Mouse (Mus musculus): Measurements from ENCODE around the gene Phf20. TPM values are rescaled to one million over a fixed set of nuclear protein-coding genes. Genes with fewer than 3 reads are reported as not detected.

Phf20 gene
- total and polyA plus RNA-seq, 2 experiments = 2.9 to 6.2 TPM

- no peak for TF ChIP-seq CTCF (IDR thresholded peaks at IDR 0.05; ENCODE audit: low read depth, low read length)
- no peak for TF ChIP-seq POLR2A (IDR thresholded peaks at IDR 0.05; ENCODE audit: extremely low read depth, insufficient read depth, low read length)
- 0 out of 2 replicates have a peak, but pooled peaks cover under 1% of the 10 kb centered on the region for H3K4me1 ChIP-seq (ENCODE audit: control insufficient read depth, insufficient read depth, low read length)
- H3K27ac ChIP-seq (replicated peaks; ENCODE audit: insufficient read depth, low read depth, low read length) = peak overlapping the region; percentile 84
- H3K79me2 ChIP-seq (ENCODE audit: control insufficient read depth, insufficient read depth, low read length) = peaks cover 2% of the 10 kb centered on the region; the same call in 1 of the 2 replicates
- DNase-seq (ENCODE audit: extremely low read depth, low read depth, low spot score) = peak; percentile 25
- H3K9ac ChIP-seq (ENCODE audit: low read depth, low read length) = no peak overlapping the region
- WGBS = 65% methylated on average over 11 of the region's 11 CpGs
- H3K36me3 ChIP-seq (ENCODE audit: control insufficient read depth, insufficient read depth, low read length) = peaks cover 9% of the 10 kb centered on the region
- no peaks in the 10 kb centered on the region for H3K27me3 ChIP-seq (ENCODE audit: control insufficient read depth, insufficient read depth, low read length)
- no peak overlapping the region for H3K4me3 ChIP-seq (ENCODE audit: insufficient read depth, low read depth, low read length)
These were observed 61.9 kb downstream of the Phf20 start for GRCm38 (mm10) chr2:156257922-156258761.

GRCm38 (mm10) chr2:156260968-156261367, 64.7 kb downstream of the Phf20 start:
- Histone ChIP-seq H3K27ac (replicated peaks; ENCODE audit: insufficient read depth, low read depth, low read length) (no peak overlapping the region), H3K4me3 (ENCODE audit: insufficient read depth, low read depth, low read length) (no peak overlapping the region), H3K9ac (ENCODE audit: low read depth, low read length) (no peak overlapping the region), H3K36me3 (ENCODE audit: control insufficient read depth, insufficient read depth, low read length) (peaks cover 5% of the 10 kb centered on the region; the same call in 1 of the 2 replicates), H3K79me2 (ENCODE audit: control insufficient read depth, insufficient read depth, low read length) (peaks cover 2% of the 10 kb centered on the region; the same call in 1 of the 2 replicates), H3K4me1 (ENCODE audit: control insufficient read depth, insufficient read depth, low read length) (no peaks in the 10 kb centered on the region), H3K27me3 (ENCODE audit: control insufficient read depth, insufficient read depth, low read length) (no peaks in the 10 kb centered on the region)
- DNase-seq (ENCODE audit: extremely low read depth, low read depth, low spot score) = peak; percentile 16
- TF ChIP-seq CTCF (IDR thresholded peaks at IDR 0.05; ENCODE audit: low read depth, low read length) (peak; percentile 31; the same call in 1 of the 2 replicates), POLR2A (IDR thresholded peaks at IDR 0.05; ENCODE audit: extremely low read depth, insufficient read depth, low read length) (no peak)
- WGBS = 91% methylated on average over 2 of the region's 2 CpGs

GRCm38 (mm10) chr2:156263204-156263893, 67.1 kb downstream of the Phf20 start:
- peaks cover 4% of the 10 kb centered on the region; the same call in 1 of the 2 replicates for H3K36me3 ChIP-seq (ENCODE audit: control insufficient read depth, insufficient read depth, low read length)
- no peak for DNase-seq (ENCODE audit: extremely low read depth, low read depth, low spot score)
- no peak overlapping the region for H3K4me3 ChIP-seq (ENCODE audit: insufficient read depth, low read depth, low read length)
- H3K27ac ChIP-seq (replicated peaks; ENCODE audit: insufficient read depth, low read depth, low read length) = no peak overlapping the region
- 90% methylated on average over 4 of the region's 4 CpGs for WGBS
- H3K27me3 ChIP-seq (ENCODE audit: control insufficient read depth, insufficient read depth, low read length) = no peaks in the 10 kb centered on the region
- no peak overlapping the region for H3K9ac ChIP-seq (ENCODE audit: low read depth, low read length)
- no peak for TF ChIP-seq CTCF (IDR thresholded peaks at IDR 0.05; ENCODE audit: low read depth, low read length)
- TF ChIP-seq POLR2A (IDR thresholded peaks at IDR 0.05; ENCODE audit: extremely low read depth, insufficient read depth, low read length) = no peak
- H3K79me2 ChIP-seq (ENCODE audit: control insufficient read depth, insufficient read depth, low read length) = peaks cover 2% of the 10 kb centered on the region; the same call in 1 of the 2 replicates
- H3K4me1 ChIP-seq (ENCODE audit: control insufficient read depth, insufficient read depth, low read length) = no peaks in the 10 kb centered on the region

DNA sequence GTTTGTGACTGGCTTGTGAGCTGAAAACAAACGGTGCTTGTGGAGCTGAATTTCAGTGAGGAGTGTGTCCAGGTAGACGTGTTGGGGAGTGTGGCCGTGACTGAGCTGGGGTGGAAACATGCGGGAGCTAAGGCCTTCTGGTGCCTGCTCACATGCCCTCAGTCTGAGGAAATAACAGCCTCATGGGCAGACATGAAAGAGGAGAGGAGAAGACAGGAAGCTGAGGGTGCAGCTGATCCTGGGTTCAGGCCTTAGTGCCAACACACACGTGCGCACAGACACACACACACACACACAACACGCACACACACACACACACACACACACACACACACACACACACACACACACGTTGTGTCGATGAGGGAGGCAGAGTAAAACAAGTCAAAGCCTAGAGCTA, 71.4 kb downstream of the Phf20 start:
- whole genome bisulfite sequencing = 94% methylated on average over 9 of the region's 9 CpGs
- TF ChIP-seq CTCF (IDR thresholded peaks at IDR 0.05; ENCODE audit: low read depth, low read length) (no peak), POLR2A (IDR thresholded peaks at IDR 0.05; ENCODE audit: extremely low read depth, insufficient read depth, low read length) (no peak)
- Histone ChIP-seq H3K27ac (replicated peaks; ENCODE audit: insufficient read depth, low read depth, low read length) (no peak overlapping the region), H3K79me2 (ENCODE audit: control insufficient read depth, insufficient read depth, low read length) (no peaks in the 10 kb centered on the region), H3K4me3 (ENCODE audit: insufficient read depth, low read depth, low read length) (no peak overlapping the region), H3K36me3 (ENCODE audit: control insufficient read depth, insufficient read depth, low read length) (peaks cover 14% of the 10 kb centered on the region), H3K4me1 (ENCODE audit: control insufficient read depth, insufficient read depth, low read length) (no peaks in the 10 kb centered on the region), H3K27me3 (ENCODE audit: control insufficient read depth, insufficient read depth, low read length) (no peaks in the 10 kb centered on the region), H3K9ac (ENCODE audit: low read depth, low read length) (no peak overlapping the region)
- DNase-seq (ENCODE audit: extremely low read depth, low read depth, low spot score) = no peak

DNA sequence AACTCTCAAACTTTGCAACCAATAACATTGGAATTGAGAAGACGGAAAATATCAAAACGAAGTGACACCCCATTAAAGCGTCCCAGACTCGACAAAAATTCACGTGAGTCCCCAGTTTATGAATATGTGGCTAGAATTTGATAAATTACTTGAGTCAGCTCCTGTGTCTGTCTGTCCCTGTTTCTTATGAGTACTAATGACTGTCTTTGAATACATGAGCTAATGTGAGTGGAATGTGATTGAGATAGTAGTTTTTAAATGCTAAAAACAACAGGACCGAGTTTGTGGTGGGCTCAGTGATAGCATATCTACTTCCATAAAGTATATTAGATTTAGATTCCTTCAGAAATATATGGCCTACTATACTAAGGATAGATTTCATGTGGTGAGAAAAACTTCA, 76.3 kb downstream of the Phf20 start:
- no peaks in the 10 kb centered on the region for H3K27me3 ChIP-seq (ENCODE audit: control insufficient read depth, insufficient read depth, low read length)
- no peak overlapping the region for H3K4me3 ChIP-seq (ENCODE audit: insufficient read depth, low read depth, low read length)
- H3K27ac ChIP-seq (replicated peaks; ENCODE audit: insufficient read depth, low read depth, low read length) = no peak overlapping the region
- no peaks in the 10 kb centered on the region for H3K4me1 ChIP-seq (ENCODE audit: control insufficient read depth, insufficient read depth, low read length)
- H3K36me3 ChIP-seq (ENCODE audit: control insufficient read depth, insufficient read depth, low read length) = peaks cover 18% of the 10 kb centered on the region
- 90% methylated on average over 6 of the region's 6 CpGs for WGBS
- H3K79me2 ChIP-seq (ENCODE audit: control insufficient read depth, insufficient read depth, low read length) = no peaks in the 10 kb centered on the region
- TF ChIP-seq CTCF (IDR thresholded peaks at IDR 0.05; ENCODE audit: low read depth, low read length) (no peak), POLR2A (IDR thresholded peaks at IDR 0.05; ENCODE audit: extremely low read depth, insufficient read depth, low read length) (no peak)
- H3K9ac ChIP-seq (ENCODE audit: low read depth, low read length) = no peak overlapping the region
- no peak for DNase-seq (ENCODE audit: extremely low read depth, low read depth, low spot score)
